Mouse (Mus musculus): ENCODE measurements around the gene Fbf1. TPM values are rescaled to one million over a fixed set of nuclear protein-coding genes. Genes with fewer than 3 reads are reported as not detected.
A peak's percentile ranks its signal among the peaks of the same experiment; 100 is the strongest.

The Fbf1 gene
- polyA plus RNA-seq, 1 experiment: not detected

- no peak overlapping the region for H3K27ac ChIP-seq (ENCODE audit: insufficient read depth, low read depth, low read length)
- 76% methylated on average over 16 of the region's 16 CpGs for WGBS
- no peak overlapping the region for H3K4me3 ChIP-seq (ENCODE audit: insufficient read depth, low read depth, low read length)
- H3K4me1 ChIP-seq (ENCODE audit: control insufficient read depth, insufficient read depth, low read length): peaks cover 17% of the 10 kb centered on the region
- TF ChIP-seq CTCF (IDR thresholded peaks at IDR 0.05; ENCODE audit: insufficient read depth, low read depth, low read length) (no peak), POLR2A (IDR thresholded peaks at IDR 0.05; ENCODE audit: insufficient read depth, low read depth, low read length) (no peak)
Measured at GRCm38 (mm10) chr11:116132366-116133333, 35.3 kb downstream of the Fbf1 start.

- H3K27ac ChIP-seq (ENCODE audit: insufficient read depth, low read depth, low read length): no peak overlapping the region; the same call in 1 of the 2 replicates
- peaks cover 16% of the 10 kb centered on the region for H3K4me1 ChIP-seq (ENCODE audit: control insufficient read depth, insufficient read depth, low read length)
- TF ChIP-seq POLR2A (IDR thresholded peaks at IDR 0.05; ENCODE audit: insufficient read depth, low read depth, low read length): no peak
- TF ChIP-seq CTCF (IDR thresholded peaks at IDR 0.05; ENCODE audit: insufficient read depth, low read depth, low read length): no peak
- 80% methylated on average over 15 of the region's 15 CpGs for WGBS
- peak overlapping the region; percentile 70; the same call in 1 of the 2 replicates for H3K4me3 ChIP-seq (ENCODE audit: insufficient read depth, low read depth, low read length)
Measured at GRCm38 (mm10) chr11:116131349-116132170, 36.4 kb downstream of the Fbf1 start.

- peak within 1 kb of the TSS; percentile 93 for H3K27ac ChIP-seq (ENCODE audit: insufficient read depth, low read depth, low read length)
- peaks cover 16% of the 10 kb centered on the region for H3K4me1 ChIP-seq (ENCODE audit: control insufficient read depth, insufficient read depth, low read length)
- TF ChIP-seq POLR2A (IDR thresholded peaks at IDR 0.05; ENCODE audit: insufficient read depth, low read depth, low read length) (0 out of 2 replicates have a peak, but pooled peaks have one; percentile 17), CTCF (IDR thresholded peaks at IDR 0.05; ENCODE audit: insufficient read depth, low read depth, low read length) (peak; percentile 75)
- WGBS: 2% methylated on average over 69 of the region's 69 CpGs
- peak within 1 kb of the TSS; percentile 70 for H3K4me3 ChIP-seq (ENCODE audit: insufficient read depth, low read depth, low read length)
Measured at GRCm38 (mm10) chr11:116130488-116131205, 37.3 kb downstream of the Fbf1 start, which contains the start of gene Trim65. Gene Trim65, minus strand, starts transcription at chr11:116131128.

GRCm38 (mm10) chr11:116129993-116130487, 37.9 kb downstream of the Fbf1 start:
- 15% methylated on average over 8 of the region's 8 CpGs for WGBS
- TF ChIP-seq POLR2A (IDR thresholded peaks at IDR 0.05; ENCODE audit: insufficient read depth, low read depth, low read length): no peak; the same call in 1 of the 2 replicates
- TF ChIP-seq CTCF (IDR thresholded peaks at IDR 0.05; ENCODE audit: insufficient read depth, low read depth, low read length): no peak
- Histone ChIP-seq H3K4me3 (ENCODE audit: insufficient read depth, low read depth, low read length) (peak overlapping the region; percentile 70), H3K4me1 (ENCODE audit: control insufficient read depth, insufficient read depth, low read length) (peaks cover 16% of the 10 kb centered on the region), H3K27ac (ENCODE audit: insufficient read depth, low read depth, low read length) (peak overlapping the region; percentile 29)

- Histone ChIP-seq H3K4me1 (ENCODE audit: control insufficient read depth, insufficient read depth, low read length) (peaks cover 16% of the 10 kb centered on the region), H3K27ac (ENCODE audit: insufficient read depth, low read depth, low read length) (no peak overlapping the region), H3K4me3 (ENCODE audit: insufficient read depth, low read depth, low read length) (no peak overlapping the region)
- TF ChIP-seq POLR2A (IDR thresholded peaks at IDR 0.05; ENCODE audit: insufficient read depth, low read depth, low read length) (no peak), CTCF (IDR thresholded peaks at IDR 0.05; ENCODE audit: insufficient read depth, low read depth, low read length) (no peak)
- 82% methylated on average over 9 of the region's 9 CpGs for WGBS
Measured at GRCm38 (mm10) chr11:116129091-116129790, 38.7 kb downstream of the Fbf1 start.

- WGBS: 78% methylated on average over 9 of the region's 9 CpGs
Measured at GRCm38 (mm10) chr11:116127986-116128385, 40.0 kb downstream of the Fbf1 start.

GRCm38 (mm10) chr11:116127156-116127980, 40.6 kb downstream of the Fbf1 start, which contains the start of gene Trim47:
Gene Trim47, minus strand, starts transcription at chr11:116127210.
- 39% methylated on average over 23 of the region's 23 CpGs for WGBS
- no peak for TF ChIP-seq POLR2A (IDR thresholded peaks at IDR 0.05; ENCODE audit: insufficient read depth, low read depth, low read length)
- TF ChIP-seq CTCF (IDR thresholded peaks at IDR 0.05; ENCODE audit: insufficient read depth, low read depth, low read length): no peak
- H3K27ac ChIP-seq (ENCODE audit: insufficient read depth, low read depth, low read length): no peak within 1 kb of the TSS

More at GRCm38 (mm10) chr11:116127986-116128385, 40.0 kb downstream of the Fbf1 start:
- no peak overlapping the region for H3K27ac ChIP-seq (ENCODE audit: insufficient read depth, low read depth, low read length)
- peaks cover 16% of the 10 kb centered on the region for H3K4me1 ChIP-seq (ENCODE audit: control insufficient read depth, insufficient read depth, low read length)
- H3K4me3 ChIP-seq (ENCODE audit: insufficient read depth, low read depth, low read length): no peak overlapping the region
- no peak for TF ChIP-seq CTCF (IDR thresholded peaks at IDR 0.05; ENCODE audit: insufficient read depth, low read depth, low read length)
- TF ChIP-seq POLR2A (IDR thresholded peaks at IDR 0.05; ENCODE audit: insufficient read depth, low read depth, low read length): no peak

More at GRCm38 (mm10) chr11:116127156-116127980, 40.6 kb downstream of the Fbf1 start, which contains the start of gene Trim47:
- no peak within 1 kb of the TSS for H3K4me3 ChIP-seq (ENCODE audit: insufficient read depth, low read depth, low read length)
- peaks cover 13% of the 10 kb centered on the region for H3K4me1 ChIP-seq (ENCODE audit: control insufficient read depth, insufficient read depth, low read length)
